Mouse (Mus musculus) embryonic facial prominence, embryonic 11.5 days (tissue): ENCODE data around the gene Ccdc24. TPM values are rescaled to one million over a fixed set of nuclear protein-coding genes. Genes with fewer than 3 reads are reported as not detected.

Experiments
- ATAC-seq: fragments of 200-750 bp; cut with Nextera tagmentation; replicated peaks from 2 replicates; pipeline ENCODE4 v1.8.0; 2017; ENCODE audit warnings: low read depth; ENCODE audit not compliant: insufficient number of reproducible peaks, low FRiP score, low TSS enrichment
- DNase-seq: peaks from one replicate; pipeline ENCODE4 v3.0.0-alpha.2; 2015; ENCODE audit warnings: low spot score
- H3K27ac ChIP-seq: fragments of 300-500 bp; sonication (generic); replicated peaks from 2 replicates; pipeline ENCODE4 v1.5.1; 2014; ENCODE audit warnings: mild to moderate bottlenecking, low read depth, low read length, control low read depth
- H3K27me3 ChIP-seq: fragments of 300-500 bp; sonication (generic); 2 replicates; pipeline ENCODE4 v1.6.1; 2014; ENCODE audit warnings: mild to moderate bottlenecking, low read length, moderate library complexity, mixed read lengths; ENCODE audit not compliant: control insufficient read depth, insufficient read depth
- H3K36me3 ChIP-seq: fragments of 300-500 bp; sonication (generic); replicated peaks from 2 replicates; pipeline ENCODE4 v1.6.1; 2014; ENCODE audit warnings: low read depth, mild to moderate bottlenecking, low read length, moderate library complexity, mixed read lengths; ENCODE audit not compliant: control insufficient read depth, insufficient read depth
- H3K4me1 ChIP-seq: fragments of 300-500 bp; sonication (generic); 2 replicates; pipeline ENCODE4 v1.6.1; 2014; ENCODE audit warnings: low read length, mixed read lengths; ENCODE audit not compliant: control insufficient read depth, insufficient read depth
- H3K4me2 ChIP-seq: fragments of 300-500 bp; sonication (generic); 2 replicates; pipeline ENCODE4 v1.6.1; 2014; ENCODE audit warnings: low read depth, mild to moderate bottlenecking, control low read depth, low read length, moderate library complexity
- H3K4me3 ChIP-seq: fragments of 300-500 bp; sonication (generic); 2 replicates; pipeline ENCODE4 v1.5.1; 2014; ENCODE audit warnings: low read depth, low read length, control low read depth
- H3K9ac ChIP-seq: fragments of 300-500 bp; sonication (generic); replicated peaks from 2 replicates; pipeline ENCODE4 v1.6.1; 2014; ENCODE audit warnings: mild to moderate bottlenecking, control low read depth, low read length
- H3K9me3 ChIP-seq: fragments of 300-500 bp; sonication (generic); replicated peaks from 2 replicates; pipeline ENCODE4 v1.6.1; 2016; ENCODE audit warnings: mild to moderate bottlenecking, low read length, inconsistent platforms, mixed read lengths; ENCODE audit not compliant: control insufficient read depth
- WGBS: fragments of 180-500 bp; shearing (Covaris S2); extraction: QIAGEN DNeasy Blood & Tissue Kit; methylation state at CpG from one replicate; pipeline ENCODE4 v1.1.7; 2014; 5-methylcytosine and 5-hydroxymethylcytosine counted together
- polyA plus RNA-seq: library from polyadenylated mRNA; unstranded; fragments of >200 nt; fragmentation: Nextera tagmentation; extraction: Ambion mirVana; gene quantifications from 2 replicates; pipeline ENCODE4 v1.2.1, GENCODE M21; 2014

Ccdc24 gene
- polyA plus RNA-seq, 1 experiment from 2014 or later = 0.86 TPM

DNA sequence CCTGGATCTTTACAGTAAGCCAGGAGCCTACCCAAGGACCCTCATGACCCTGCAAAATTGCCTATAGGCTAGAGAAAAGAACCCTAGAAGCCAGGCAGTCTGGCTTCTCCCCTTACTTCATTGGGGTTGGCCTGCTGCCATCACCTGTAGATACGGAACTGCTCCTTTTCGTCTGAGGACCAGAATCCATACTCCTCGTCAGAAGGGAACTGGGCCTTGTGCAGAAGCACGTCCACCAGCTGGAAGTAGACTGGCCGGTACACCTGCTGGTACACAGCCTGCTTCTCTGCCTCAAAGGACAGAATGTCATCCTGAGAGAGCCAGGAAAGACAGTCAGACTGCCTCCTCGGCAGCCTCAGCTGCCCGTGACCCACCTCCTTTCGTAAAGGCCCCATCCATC lies 32.4 kb upstream of the Ccdc24 start:
- no peak for ATAC-seq
- no peak for DNase-seq
- Histone ChIP-seq H3K4me3 (no peak overlapping the region), H3K27me3 (no peaks in the 10 kb centered on the region), H3K4me1 (no peaks in the 10 kb centered on the region), H3K36me3 (peaks cover 8% of the 10 kb centered on the region), H3K9me3 (no peaks in the 10 kb centered on the region), H3K27ac (no peak overlapping the region), H3K9ac (no peak overlapping the region), H3K4me2 (no peak overlapping the region)
- WGBS = 95% methylated on average over 8 of the region's 8 CpGs

GRCm38 (mm10) chr4:117904094-117904493 lies 31.7 kb upstream of the Ccdc24 start:
- DNase-seq (no peak), ATAC-seq (no peak)
- Histone ChIP-seq H3K4me2 (no peak overlapping the region), H3K27me3 (no peaks in the 10 kb centered on the region), H3K27ac (no peak overlapping the region), H3K4me3 (no peak overlapping the region), H3K9ac (no peak overlapping the region), H3K36me3 (peaks cover 8% of the 10 kb centered on the region), H3K4me1 (no peaks in the 10 kb centered on the region), H3K9me3 (no peaks in the 10 kb centered on the region)
- WGBS = 89% methylated on average over 10 of the region's 10 CpGs

- Histone ChIP-seq H3K27ac (no peak overlapping the region), H3K36me3 (peaks cover 8% of the 10 kb centered on the region)
Observed at GRCm38 (mm10) chr4:117898111-117898510, 25.8 kb upstream of the Ccdc24 start.

GRCm38 (mm10) chr4:117896031-117896430 lies 23.7 kb upstream of the Ccdc24 start:
- ATAC-seq (no peak), DNase-seq (no peak)
- no peak overlapping the region for H3K4me2 ChIP-seq
- H3K27me3 ChIP-seq = no peaks in the 10 kb centered on the region
- no peak overlapping the region for H3K27ac ChIP-seq
- H3K4me1 ChIP-seq = no peaks in the 10 kb centered on the region
- no peak overlapping the region for H3K9ac ChIP-seq
- H3K36me3 ChIP-seq = peaks cover 3% of the 10 kb centered on the region; the same call in 1 of the 2 replicates
- WGBS = 91% methylated on average over 6 of the region's 6 CpGs
- no peaks in the 10 kb centered on the region for H3K9me3 ChIP-seq
- no peak overlapping the region for H3K4me3 ChIP-seq

More at GRCm38 (mm10) chr4:117898111-117898510, 25.8 kb upstream of the Ccdc24 start:
- Histone ChIP-seq H3K9me3 (no peaks in the 10 kb centered on the region), H3K27me3 (no peaks in the 10 kb centered on the region), H3K4me1 (no peaks in the 10 kb centered on the region), H3K4me2 (no peak overlapping the region), H3K9ac (no peak overlapping the region), H3K4me3 (no peak overlapping the region)
- WGBS = 89% methylated on average over 3 of the region's 3 CpGs
- ATAC-seq = no peak
- no peak for DNase-seq

- ATAC-seq (no peak), DNase-seq (no peak)
- H3K4me2 ChIP-seq = no peak overlapping the region
- no peak overlapping the region for H3K27ac ChIP-seq
- H3K4me1 ChIP-seq = no peaks in the 10 kb centered on the region
- no peaks in the 10 kb centered on the region for H3K27me3 ChIP-seq
- H3K9me3 ChIP-seq = no peaks in the 10 kb centered on the region
- H3K9ac ChIP-seq = no peak overlapping the region
- H3K4me3 ChIP-seq = no peak overlapping the region
- H3K36me3 ChIP-seq = peaks cover 3% of the 10 kb centered on the region; the same call in 1 of the 2 replicates
- 80% methylated on average over 7 of the region's 7 CpGs for WGBS
Observed at GRCm38 (mm10) chr4:117895339-117895738, 23.0 kb upstream of the Ccdc24 start.

DNA sequence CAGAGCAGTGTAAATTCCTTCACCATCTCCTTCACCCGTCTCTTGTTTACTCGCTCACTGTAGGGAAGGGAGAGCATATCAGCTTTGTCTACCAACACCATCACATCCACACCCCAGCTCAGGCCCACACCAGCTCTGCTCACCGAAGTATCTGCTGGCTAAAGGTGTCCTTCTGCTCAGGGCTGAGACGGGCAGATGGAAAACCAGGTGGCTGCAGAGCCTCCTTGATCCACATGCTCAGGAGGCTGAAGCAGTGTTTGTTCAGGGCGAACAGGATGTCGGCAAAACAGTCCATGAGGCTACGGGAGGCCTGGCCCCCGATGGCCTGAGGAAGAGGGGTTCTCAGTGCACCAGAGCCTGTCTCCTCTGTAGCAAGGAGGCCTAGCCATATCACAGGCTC lies 22.2 kb upstream of the Ccdc24 start:
- H3K4me3 ChIP-seq = no peak overlapping the region
- no peak overlapping the region for H3K4me2 ChIP-seq
- no peak overlapping the region for H3K27ac ChIP-seq
- peaks cover 3% of the 10 kb centered on the region; the same call in 1 of the 2 replicates for H3K36me3 ChIP-seq
- H3K4me1 ChIP-seq = no peaks in the 10 kb centered on the region
- DNase-seq = no peak
- no peaks in the 10 kb centered on the region for H3K27me3 ChIP-seq
- 86% methylated on average over 7 of the region's 8 CpGs for WGBS
- H3K9me3 ChIP-seq = no peaks in the 10 kb centered on the region
- no peak overlapping the region for H3K9ac ChIP-seq
- no peak for ATAC-seq

DNA sequence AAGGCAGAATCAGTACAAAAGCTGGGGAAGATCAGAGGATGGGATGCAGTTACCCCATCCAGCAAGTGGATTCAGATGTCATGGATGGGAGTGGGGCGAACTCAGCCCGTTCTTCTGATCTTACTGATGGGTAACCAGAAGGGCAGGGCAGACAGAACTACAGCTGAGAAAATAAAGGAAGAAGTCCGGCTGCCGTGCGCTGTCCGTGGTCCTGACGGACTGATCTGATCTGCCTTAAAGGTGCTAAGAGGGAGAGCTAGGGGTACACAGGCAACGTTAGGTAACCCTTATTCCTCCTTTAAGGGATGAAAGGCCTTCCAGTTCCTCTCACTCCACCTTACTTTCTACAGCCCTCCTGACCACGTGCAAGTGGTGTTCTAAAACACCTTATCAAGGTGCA lies 21.0 kb upstream of the Ccdc24 start:
- Histone ChIP-seq H3K36me3 (peaks cover 3% of the 10 kb centered on the region; the same call in 1 of the 2 replicates), H3K4me2 (no peak overlapping the region), H3K9ac (no peak overlapping the region), H3K4me3 (no peak overlapping the region), H3K27ac (no peak overlapping the region), H3K27me3 (no peaks in the 10 kb centered on the region), H3K4me1 (no peaks in the 10 kb centered on the region), H3K9me3 (no peaks in the 10 kb centered on the region)
- DNase-seq (peak; percentile 76), ATAC-seq (no peak)
- WGBS = 24% methylated on average over 9 of the region's 9 CpGs

DNA sequence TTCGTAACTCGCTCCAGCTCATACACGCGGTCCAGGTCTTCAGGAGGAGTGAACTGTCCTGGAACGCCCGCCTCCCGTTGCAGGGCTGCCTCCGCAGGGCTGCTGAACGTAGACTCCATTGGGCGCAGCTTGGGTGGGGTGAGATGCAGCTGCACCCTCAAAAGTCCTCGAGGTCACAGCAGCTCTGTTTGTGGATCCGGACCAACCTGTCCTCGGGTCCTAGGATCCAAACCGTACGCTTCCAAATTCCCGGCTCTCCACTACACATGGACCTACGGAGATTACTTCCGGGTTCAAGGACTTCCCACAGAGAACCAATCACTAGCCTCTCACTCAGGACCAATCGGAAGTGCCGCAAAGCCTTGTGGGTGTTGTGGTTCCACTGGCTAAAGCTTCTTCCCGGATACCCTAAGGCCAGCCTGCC lies 19.4 kb upstream of the Ccdc24 start, which contains the start of gene Dph2:
Gene Dph2 (minus strand): TSS at position 295 of the 424 bp plus-strand sequence.
- H3K4me1 ChIP-seq = no peaks in the 10 kb centered on the region
- ATAC-seq (peak; percentile 78), DNase-seq (peak; percentile 93)
- no peaks in the 10 kb centered on the region for H3K9me3 ChIP-seq
- no peaks in the 10 kb centered on the region for H3K27me3 ChIP-seq
- peak within 1 kb of the TSS; percentile 75 for H3K4me3 ChIP-seq
- peak within 1 kb of the TSS; percentile 52 for H3K9ac ChIP-seq
- under 1% methylated on average over 21 of the region's 21 CpGs for WGBS
- H3K36me3 ChIP-seq = peaks cover 3% of the 10 kb centered on the region; the same call in 1 of the 2 replicates
- H3K27ac ChIP-seq = no peak within 1 kb of the TSS
- peak within 1 kb of the TSS; percentile 54 for H3K4me2 ChIP-seq
